Mouse (Mus musculus): Measurements from ENCODE around the gene Unc13c.

DNA sequence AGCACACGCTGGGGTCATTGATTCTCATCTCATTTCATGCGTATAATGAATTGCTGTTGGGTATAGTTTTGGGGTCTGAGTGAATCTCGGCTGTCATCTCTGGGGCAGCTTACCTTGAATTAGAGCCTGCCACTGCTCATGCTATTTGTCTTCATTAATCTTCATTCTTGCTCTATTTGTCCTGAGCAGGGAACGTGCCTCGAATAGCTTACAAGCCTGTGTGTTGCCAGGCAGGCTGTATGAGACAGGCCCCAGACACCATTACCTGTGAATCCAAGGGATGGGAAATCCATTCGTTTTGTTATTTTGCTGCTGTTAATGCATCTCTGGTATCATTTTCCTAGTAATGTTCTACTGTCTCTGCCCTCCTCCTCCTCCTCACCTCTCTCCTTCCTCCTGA, 518.8 kb downstream of the Unc13c start:
- TF ChIP-seq CTCF (IDR thresholded peaks at IDR 0.05; ENCODE audit: control insufficient read depth, insufficient read depth, low read length) (no peak), POLR2A (IDR thresholded peaks at IDR 0.05; ENCODE audit: borderline replicate concordance, control insufficient read depth, low read depth, low read length) (no peak)
